Mouse (Mus musculus): ENCODE results near the gene Efcab1. TPM values are rescaled to one million over a fixed set of nuclear protein-coding genes. Genes with fewer than 3 reads are reported as not detected.
"Not testable (repeated sequence)": the region's sequence is repeated elsewhere in the genome, so short reads cannot be mapped to it uniquely, and the experiment has no call there.

The Efcab1 gene
- polyA plus RNA-seq, 1 experiment: 0.69 TPM

- TF ChIP-seq EP300 (IDR thresholded peaks at IDR 0.05; ENCODE audit: insufficient read depth, low read depth, low read length) (no peak), CTCF (IDR thresholded peaks at IDR 0.05; ENCODE audit: low read depth, low read length) (no peak), POLR2A (IDR thresholded peaks at IDR 0.05; ENCODE audit: insufficient read depth, low read length) (no peak)
- Histone ChIP-seq H3K9ac (ENCODE audit: low read depth, poor library complexity, severe bottlenecking) (no peak overlapping the region), H3K27ac (ENCODE audit: insufficient read depth, low read length) (no peak overlapping the region), H3K4me1 (ENCODE audit: control insufficient read depth, insufficient read depth, low read length) (no peaks in the 10 kb centered on the region), H3K36me3 (ENCODE audit: control insufficient read depth, insufficient read depth, low read length, poor library complexity, severe bottlenecking) (no peaks in the 10 kb centered on the region), H3K27me3 (ENCODE audit: control insufficient read depth, insufficient read depth, low read length, poor library complexity, severe bottlenecking) (no peaks in the 10 kb centered on the region), H3K4me3 (ENCODE audit: low read depth, low read length) (no peak overlapping the region), H3K9me3 (replicated peaks; ENCODE audit: control insufficient read depth, insufficient read depth, low read length, poor library complexity, severe bottlenecking) (no peaks in the 10 kb centered on the region)
These were observed 34.5 kb downstream of the Efcab1 start for GRCm38 (mm10) chr16:14940898-14941297.

GRCm38 (mm10) chr16:14943530-14943929 lies 37.1 kb downstream of the Efcab1 start:
- Histone ChIP-seq H3K4me1 (ENCODE audit: control insufficient read depth, insufficient read depth, low read length) (no peaks in the 10 kb centered on the region), H3K4me3 (ENCODE audit: low read depth, low read length) (no peak overlapping the region), H3K27ac (ENCODE audit: insufficient read depth, low read length) (no peak overlapping the region), H3K9me3 (replicated peaks; ENCODE audit: control insufficient read depth, insufficient read depth, low read length, poor library complexity, severe bottlenecking) (no peaks in the 10 kb centered on the region), H3K27me3 (ENCODE audit: control insufficient read depth, insufficient read depth, low read length, poor library complexity, severe bottlenecking) (no peaks in the 10 kb centered on the region), H3K9ac (ENCODE audit: low read depth, poor library complexity, severe bottlenecking) (no peak overlapping the region), H3K36me3 (ENCODE audit: control insufficient read depth, insufficient read depth, low read length, poor library complexity, severe bottlenecking) (no peaks in the 10 kb centered on the region)
- TF ChIP-seq POLR2A (IDR thresholded peaks at IDR 0.05; ENCODE audit: insufficient read depth, low read length) (no peak), CTCF (IDR thresholded peaks at IDR 0.05; ENCODE audit: low read depth, low read length) (no peak), EP300 (IDR thresholded peaks at IDR 0.05; ENCODE audit: insufficient read depth, low read depth, low read length) (no peak)

- not testable (repeated sequence) for H3K27me3 ChIP-seq (ENCODE audit: control insufficient read depth, insufficient read depth, low read length, poor library complexity, severe bottlenecking); H3K4me3 ChIP-seq (ENCODE audit: low read depth, low read length); H3K36me3 ChIP-seq (ENCODE audit: control insufficient read depth, insufficient read depth, low read length, poor library complexity, severe bottlenecking); H3K4me1 ChIP-seq (ENCODE audit: control insufficient read depth, insufficient read depth, low read length); H3K27ac ChIP-seq (ENCODE audit: insufficient read depth, low read length); H3K9me3 ChIP-seq (replicated peaks; ENCODE audit: control insufficient read depth, insufficient read depth, low read length, poor library complexity, severe bottlenecking); H3K9ac ChIP-seq (ENCODE audit: low read depth, poor library complexity, severe bottlenecking)
These were observed 41.2 kb downstream of the Efcab1 start for GRCm38 (mm10) chr16:14947561-14947960.

GRCm38 (mm10) chr16:14951894-14952293 lies 45.5 kb downstream of the Efcab1 start:
- no peaks in the 10 kb centered on the region for H3K4me1 ChIP-seq (ENCODE audit: control insufficient read depth, insufficient read depth, low read length)
- no peak overlapping the region for H3K4me3 ChIP-seq (ENCODE audit: low read depth, low read length)
- H3K27me3 ChIP-seq (ENCODE audit: control insufficient read depth, insufficient read depth, low read length, poor library complexity, severe bottlenecking): no peaks in the 10 kb centered on the region
- no peaks in the 10 kb centered on the region for H3K36me3 ChIP-seq (ENCODE audit: control insufficient read depth, insufficient read depth, low read length, poor library complexity, severe bottlenecking)
- H3K9me3 ChIP-seq (replicated peaks; ENCODE audit: control insufficient read depth, insufficient read depth, low read length, poor library complexity, severe bottlenecking): no peaks in the 10 kb centered on the region
- TF ChIP-seq EP300 (IDR thresholded peaks at IDR 0.05; ENCODE audit: insufficient read depth, low read depth, low read length) (no peak), CTCF (IDR thresholded peaks at IDR 0.05; ENCODE audit: low read depth, low read length) (no peak), POLR2A (IDR thresholded peaks at IDR 0.05; ENCODE audit: insufficient read depth, low read length) (no peak)
- H3K9ac ChIP-seq (ENCODE audit: low read depth, poor library complexity, severe bottlenecking): no peak overlapping the region
- H3K27ac ChIP-seq (ENCODE audit: insufficient read depth, low read length): no peak overlapping the region

- no peak for TF ChIP-seq POLR2A (IDR thresholded peaks at IDR 0.05; ENCODE audit: insufficient read depth, low read length)
- TF ChIP-seq EP300 (IDR thresholded peaks at IDR 0.05; ENCODE audit: insufficient read depth, low read depth, low read length): no peak
- TF ChIP-seq CTCF (IDR thresholded peaks at IDR 0.05; ENCODE audit: low read depth, low read length): no peak
- H3K4me1 ChIP-seq (ENCODE audit: control insufficient read depth, insufficient read depth, low read length): no peaks in the 10 kb centered on the region
- H3K4me3 ChIP-seq (ENCODE audit: low read depth, low read length): no peak overlapping the region
- no peaks in the 10 kb centered on the region for H3K27me3 ChIP-seq (ENCODE audit: control insufficient read depth, insufficient read depth, low read length, poor library complexity, severe bottlenecking)
- no peak overlapping the region for H3K27ac ChIP-seq (ENCODE audit: insufficient read depth, low read length)
- no peak overlapping the region for H3K9ac ChIP-seq (ENCODE audit: low read depth, poor library complexity, severe bottlenecking)
- H3K9me3 ChIP-seq (replicated peaks; ENCODE audit: control insufficient read depth, insufficient read depth, low read length, poor library complexity, severe bottlenecking): no peaks in the 10 kb centered on the region
- H3K36me3 ChIP-seq (ENCODE audit: control insufficient read depth, insufficient read depth, low read length, poor library complexity, severe bottlenecking): no peaks in the 10 kb centered on the region
These were observed 53.3 kb downstream of the Efcab1 start for GRCm38 (mm10) chr16:14959743-14960142.

- Histone ChIP-seq H3K36me3 (ENCODE audit: control insufficient read depth, insufficient read depth, low read length, poor library complexity, severe bottlenecking) (no peaks in the 10 kb centered on the region), H3K27me3 (ENCODE audit: control insufficient read depth, insufficient read depth, low read length, poor library complexity, severe bottlenecking) (no peaks in the 10 kb centered on the region), H3K9ac (ENCODE audit: low read depth, poor library complexity, severe bottlenecking) (no peak overlapping the region), H3K4me3 (ENCODE audit: low read depth, low read length) (no peak overlapping the region), H3K4me1 (ENCODE audit: control insufficient read depth, insufficient read depth, low read length) (no peaks in the 10 kb centered on the region), H3K9me3 (replicated peaks; ENCODE audit: control insufficient read depth, insufficient read depth, low read length, poor library complexity, severe bottlenecking) (no peaks in the 10 kb centered on the region), H3K27ac (ENCODE audit: insufficient read depth, low read length) (no peak overlapping the region)
- no peak for TF ChIP-seq POLR2A (IDR thresholded peaks at IDR 0.05; ENCODE audit: insufficient read depth, low read length)
- TF ChIP-seq CTCF (IDR thresholded peaks at IDR 0.05; ENCODE audit: low read depth, low read length): no peak
- no peak for TF ChIP-seq EP300 (IDR thresholded peaks at IDR 0.05; ENCODE audit: insufficient read depth, low read depth, low read length)
These were observed 67.3 kb downstream of the Efcab1 start for GRCm38 (mm10) chr16:14973696-14974095.

All from ES-Bruce4 (cell line).